Mouse (Mus musculus): ENCODE results near the gene Smtnl1. TPM values are rescaled to one million over a fixed set of nuclear protein-coding genes. Genes with fewer than 3 reads are reported as not detected.

Gene Smtnl1
- polyA plus RNA-seq, 2 experiments, result 0.23 to 0.38 TPM

GRCm38 (mm10) chr2:84831666-84832391 lies 9.4 kb upstream of the Smtnl1 start:
- DNase-seq (ENCODE audit: low read depth in 3 of 3, low spot score in 3 of 3) (peak; percentile 73 to 76 (median 75)), ATAC-seq (ENCODE audit: insufficient read depth) (peak; percentile 58)
- Histone ChIP-seq H3K27ac (no peak overlapping the region), H3K9ac (replicated peaks) (no peak overlapping the region), H3K27me3 (ENCODE audit: control insufficient read depth, insufficient read depth, low read length) (no peaks in the 10 kb centered on the region), H3K9me3 (ENCODE audit: control insufficient read depth, low read length) (no peaks in the 10 kb centered on the region), H3K36me3 (replicated peaks; ENCODE audit: control insufficient read depth, insufficient read depth, low read depth) (peaks cover 18% of the 10 kb centered on the region), H3K4me2 (ENCODE audit: low read depth) (no peak overlapping the region), H3K4me1 (replicated peaks; ENCODE audit: control insufficient read depth in 2 of 2, insufficient read depth in 2 of 2, low read length in 1 of 2) (peaks cover 9 to 15% of the 10 kb centered on the region in 2 experiments), H3K4me3 (ENCODE audit: insufficient read depth in 1 of 2, low read depth in 2 of 2, low read length in 2 of 2) (no peak overlapping the region)
- WGBS (ENCODE audit: insufficient replicate concordance), result 31% methylated on average over 10 of the region's 10 CpGs
- TF ChIP-seq CTCF (IDR thresholded peaks at IDR 0.05; ENCODE audit: low read depth) (peak; percentile 98), EP300 (IDR thresholded peaks at IDR 0.05; ENCODE audit: low read depth) (no peak)

DNA sequence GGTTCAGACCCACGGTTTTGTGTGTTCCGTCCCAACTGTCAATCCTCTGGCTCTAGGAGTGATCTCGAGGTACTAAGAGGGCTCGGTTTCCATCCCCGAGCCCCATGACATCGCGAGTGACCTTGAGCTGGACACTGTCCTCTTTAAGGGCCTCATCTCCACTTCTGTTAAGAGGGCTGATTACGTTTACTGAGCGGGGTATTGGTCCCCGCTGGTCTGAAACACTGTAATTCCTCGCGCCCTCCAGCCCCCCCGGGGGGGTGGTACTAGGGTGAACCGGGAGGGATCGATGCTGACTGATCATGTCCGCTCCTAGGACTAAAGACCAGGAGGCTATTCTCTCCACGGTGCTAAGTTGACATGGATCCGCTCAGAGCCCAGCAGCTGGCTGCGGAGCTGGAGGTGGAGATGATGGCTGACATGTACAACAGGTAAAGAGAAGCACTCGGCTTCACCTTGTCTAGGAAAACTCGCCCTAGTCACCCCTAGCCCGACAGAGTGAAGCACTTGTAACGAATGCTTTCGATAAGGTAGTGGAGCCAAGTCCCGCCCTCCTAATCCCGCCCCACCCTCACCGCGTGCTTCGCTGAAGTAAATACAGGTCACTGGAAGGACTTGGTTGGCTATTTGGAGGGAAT lies 5.0 kb upstream of the Smtnl1 start:
- peak overlapping the region; percentile 89 for H3K27ac ChIP-seq
- TF ChIP-seq CTCF (IDR thresholded peaks at IDR 0.05; ENCODE audit: low read depth) (no peak), EP300 (IDR thresholded peaks at IDR 0.05; ENCODE audit: low read depth) (no peak; the same call in 1 of the 2 replicates)
- H3K9me3 ChIP-seq (ENCODE audit: control insufficient read depth, low read length), result no peaks in the 10 kb centered on the region
- H3K36me3 ChIP-seq (replicated peaks; ENCODE audit: control insufficient read depth, insufficient read depth, low read depth), result peaks cover 18% of the 10 kb centered on the region
- peaks cover 14% of the 10 kb centered on the region for H3K27me3 ChIP-seq (ENCODE audit: control insufficient read depth, insufficient read depth, low read length)
- H3K4me2 ChIP-seq (ENCODE audit: low read depth), result peak overlapping the region; percentile 97
- peak; percentile 68 to 70 (median 70) for DNase-seq (ENCODE audit: low read depth in 3 of 3, low spot score in 3 of 3)
- 1% methylated on average over 29 of the region's 29 CpGs for WGBS (ENCODE audit: insufficient replicate concordance)
- H3K4me1 ChIP-seq (replicated peaks; ENCODE audit: control insufficient read depth in 2 of 2, insufficient read depth in 2 of 2, low read length in 1 of 2), result peaks cover 12 to 32% of the 10 kb centered on the region in 2 experiments
- peak overlapping the region; percentile 88 to 96 for H3K4me3 ChIP-seq (ENCODE audit: insufficient read depth in 1 of 2, low read depth in 2 of 2, low read length in 2 of 2)
- ATAC-seq (ENCODE audit: insufficient read depth), result peak; percentile 70
- peak overlapping the region; percentile 85 for H3K9ac ChIP-seq (replicated peaks)

DNA sequence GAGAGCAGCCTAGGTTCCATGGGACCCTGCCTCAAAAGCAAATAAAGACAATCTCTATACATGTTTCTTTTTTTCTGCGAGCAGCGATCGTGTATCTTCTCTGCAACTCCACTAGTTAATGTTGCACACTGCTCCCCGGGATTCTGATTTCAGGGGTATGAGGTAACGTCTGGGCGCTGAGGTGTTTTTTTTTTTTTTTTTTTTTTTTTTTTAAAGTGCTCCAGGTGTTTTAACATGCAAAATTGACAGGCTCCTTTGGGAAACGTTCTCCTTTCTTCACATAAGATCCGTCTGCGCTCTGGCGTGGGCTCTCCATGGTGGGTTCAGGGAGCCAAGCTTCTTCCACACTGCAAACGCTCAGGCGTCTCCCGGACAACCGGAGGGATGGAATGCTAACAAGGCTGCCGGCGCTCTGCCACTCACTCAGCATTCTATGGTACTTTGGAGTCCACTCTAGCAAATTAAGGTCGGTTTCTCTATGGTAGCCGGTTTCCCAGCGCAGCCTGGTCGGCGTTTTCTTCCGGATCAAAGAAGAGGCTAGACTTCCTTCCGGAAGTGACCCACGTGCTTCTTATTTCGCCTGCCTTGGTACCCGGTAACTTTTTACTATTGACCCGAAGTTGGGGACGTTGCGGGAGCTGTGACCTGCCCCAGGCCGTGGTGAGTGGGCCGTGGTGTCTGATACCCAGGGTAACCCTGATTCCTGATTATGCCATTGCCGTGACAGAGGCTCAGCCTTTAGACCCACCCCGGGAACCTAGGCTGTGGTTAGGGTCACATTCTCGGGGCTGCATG lies 4.2 kb upstream of the Smtnl1 start, which contains the start of gene Timm10:
Gene Timm10, plus strand, starts transcription at position 510 of the 795 bp plus-strand sequence.
- Histone ChIP-seq H3K4me1 (replicated peaks; ENCODE audit: control insufficient read depth in 2 of 2, insufficient read depth in 2 of 2, low read length in 1 of 2) (peaks cover 12 to 28% of the 10 kb centered on the region in 2 experiments), H3K36me3 (replicated peaks; ENCODE audit: control insufficient read depth, insufficient read depth, low read depth) (peaks cover 18% of the 10 kb centered on the region), H3K4me2 (ENCODE audit: low read depth) (peak within 1 kb of the TSS; percentile 97), H3K9ac (replicated peaks) (peak within 1 kb of the TSS; percentile 85), H3K27me3 (ENCODE audit: control insufficient read depth, insufficient read depth, low read length) (peaks cover 21% of the 10 kb centered on the region), H3K9me3 (ENCODE audit: control insufficient read depth, low read length) (no peaks in the 10 kb centered on the region), H3K4me3 (ENCODE audit: insufficient read depth in 1 of 2, low read depth in 2 of 2, low read length in 2 of 2) (peak within 1 kb of the TSS; percentile 88 to 96), H3K27ac (peak within 1 kb of the TSS; percentile 89)
- WGBS (ENCODE audit: insufficient replicate concordance), result under 1% methylated on average over 34 of the region's 34 CpGs
- TF ChIP-seq EP300 (IDR thresholded peaks at IDR 0.05; ENCODE audit: low read depth) (peak; percentile 36; the same call in 1 of the 2 replicates), CTCF (IDR thresholded peaks at IDR 0.05; ENCODE audit: low read depth) (no peak)
- ATAC-seq (ENCODE audit: insufficient read depth) (peak; percentile 83), DNase-seq (ENCODE audit: low read depth in 3 of 3, low spot score in 3 of 3) (peak; percentile 87 to 91 (median 89))

GRCm38 (mm10) chr2:84823237-84823636 lies 785 bp upstream of the Smtnl1 start:
- Histone ChIP-seq H3K36me3 (replicated peaks; ENCODE audit: control insufficient read depth, insufficient read depth, low read depth) (no peaks in the 10 kb centered on the region), H3K27ac (no peak overlapping the region), H3K4me1 (replicated peaks; ENCODE audit: control insufficient read depth in 2 of 2, insufficient read depth in 2 of 2, low read length in 1 of 2) (peaks cover 9 to 24% of the 10 kb centered on the region in 2 experiments), H3K4me2 (ENCODE audit: low read depth) (no peak overlapping the region), H3K9ac (replicated peaks) (no peak overlapping the region), H3K4me3 (ENCODE audit: insufficient read depth in 1 of 2, low read depth in 2 of 2, low read length in 2 of 2) (no peak overlapping the region), H3K27me3 (ENCODE audit: control insufficient read depth, insufficient read depth, low read length) (peaks cover 54% of the 10 kb centered on the region), H3K9me3 (ENCODE audit: control insufficient read depth, low read length) (no peaks in the 10 kb centered on the region)
- DNase-seq (ENCODE audit: low read depth in 3 of 3, low spot score in 3 of 3), result no peak
- TF ChIP-seq CTCF (IDR thresholded peaks at IDR 0.05; ENCODE audit: low read depth) (no peak), EP300 (IDR thresholded peaks at IDR 0.05; ENCODE audit: low read depth) (0 out of 2 replicates have a peak, but pooled peaks have one; percentile 16)
- ATAC-seq (ENCODE audit: insufficient read depth), result no peak
- WGBS (ENCODE audit: insufficient replicate concordance), result 5% methylated on average over 2 of the region's 2 CpGs

Measured in liver, embryonic 14.5 days (tissue).